Mouse (Mus musculus): Measurements from ENCODE around the gene Krtap13.
"Not testable (repeated sequence)": the region's sequence is repeated elsewhere in the genome, so short reads cannot be mapped to it uniquely, and the experiment has no call there.

Krtap13 gene

DNA sequence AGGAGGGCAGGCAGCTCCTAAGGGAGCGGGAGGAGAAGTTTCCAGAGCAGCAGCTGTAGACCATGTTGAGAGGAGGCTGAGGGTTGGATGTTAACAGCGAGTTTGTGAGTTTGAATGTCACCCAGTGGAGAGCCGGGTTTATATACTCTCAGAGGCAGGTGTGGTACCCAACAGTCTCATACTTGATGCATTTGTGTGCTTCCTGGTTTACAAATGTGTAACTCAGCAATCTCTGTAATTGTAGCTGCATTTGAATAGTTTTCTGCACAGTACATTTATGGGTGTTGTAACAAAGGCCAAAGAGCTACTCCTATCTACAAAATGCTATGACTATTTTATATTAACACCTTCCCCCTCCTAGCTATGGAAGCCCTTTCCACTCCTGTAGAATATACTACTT, at the start of gene Krtap13:
Gene Krtap13, minus strand, starts transcription at position 101 of the 400 bp plus-strand sequence.
- DNase-seq (ENCODE audit: extremely low spot score, low spot score) = not testable (repeated sequence)

DNA sequence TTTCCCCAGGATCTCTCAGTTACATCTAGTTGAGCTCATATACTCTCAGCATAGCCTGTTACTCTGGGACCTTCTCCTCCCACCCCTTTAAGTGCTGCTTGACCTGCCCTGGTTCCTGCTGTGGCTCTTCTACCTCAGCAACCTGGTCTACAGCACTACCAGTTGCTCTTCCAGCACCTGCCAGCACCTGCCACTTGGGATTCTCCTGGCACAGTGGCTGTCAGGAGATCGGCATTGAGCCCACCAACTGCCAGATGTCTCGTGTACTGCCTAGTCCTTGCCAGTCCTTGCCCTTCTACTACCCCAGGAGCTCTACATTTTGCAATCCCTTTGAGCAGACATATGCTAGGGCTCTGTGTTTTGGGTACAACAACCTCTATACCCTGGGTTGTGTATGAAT, 35.4 kb upstream of the Krtap13 start:
- DNase-seq (ENCODE audit: extremely low spot score, low spot score) = no peak

DNA sequence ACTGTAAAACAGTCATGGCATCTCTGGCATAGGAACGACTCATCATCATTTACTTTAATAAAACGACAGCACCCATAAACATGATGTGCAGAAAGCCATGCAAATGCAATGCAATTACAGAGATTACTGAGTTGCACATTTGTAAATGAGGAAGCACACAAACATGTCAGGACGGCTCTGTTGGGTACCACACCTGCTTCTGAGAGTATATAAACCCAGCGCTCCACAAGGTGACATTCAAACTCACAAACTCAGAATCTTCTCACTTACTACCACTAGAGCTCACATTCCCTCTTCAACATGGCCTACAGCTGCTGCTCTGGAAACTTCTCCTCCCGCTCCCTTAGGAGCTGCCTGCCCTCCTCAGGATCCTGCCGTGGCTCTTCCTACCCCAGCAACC, 26.2 kb upstream of the Krtap13 start, which contains the start of gene Gm5965:
Gene Gm5965, plus strand, starts transcription at position 301 of the 400 bp plus-strand sequence.
- no peak for DNase-seq (ENCODE audit: extremely low spot score, low spot score)

DNA sequence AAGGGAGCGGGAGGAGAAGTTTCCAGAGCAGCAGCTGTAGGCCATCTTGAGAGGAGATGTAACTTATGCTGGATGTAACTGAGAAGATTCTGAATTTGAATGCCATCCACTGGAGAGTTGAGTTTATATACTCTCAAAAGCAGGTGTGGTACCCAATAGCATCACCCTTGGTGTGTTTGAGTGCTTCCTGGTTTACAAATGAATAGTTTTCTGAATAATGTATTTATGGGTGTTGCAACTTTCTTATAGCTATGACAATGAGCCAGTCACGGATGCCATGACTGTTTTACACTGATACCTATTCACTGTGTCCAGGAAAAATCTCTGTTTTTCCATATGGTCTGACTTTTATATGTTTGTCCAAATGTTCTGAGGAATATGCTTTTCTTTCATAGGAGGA, 22.7 kb upstream of the Krtap13 start, which contains the start of gene 2310057N15Rik:
Gene 2310057N15Rik, minus strand, starts transcription at position 101 of the 400 bp plus-strand sequence.
- DNase-seq (ENCODE audit: extremely low spot score, low spot score) = no peak

DNA sequence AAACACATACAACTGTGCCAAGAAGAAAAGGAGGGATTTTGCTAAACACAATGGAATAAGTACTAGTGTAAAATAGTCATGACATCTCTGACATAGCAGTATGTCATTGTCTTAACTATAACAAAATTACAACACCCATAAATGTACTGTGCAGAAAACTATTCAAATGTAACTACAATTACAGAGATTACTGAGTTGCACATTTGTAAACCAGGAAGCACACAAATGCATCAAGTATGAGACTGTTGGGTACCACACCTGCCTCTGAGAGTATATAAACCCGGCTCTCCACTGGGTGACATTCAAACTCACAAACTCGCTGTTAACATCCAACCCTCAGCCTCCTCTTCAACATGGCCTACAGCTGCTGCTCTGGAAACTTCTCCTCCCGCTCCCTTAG, 7.1 kb upstream of the Krtap13 start, which contains the start of gene 2310034C09Rik:
Gene 2310034C09Rik, plus strand, starts transcription at position 301 of the 400 bp plus-strand sequence.
- not testable (repeated sequence) for DNase-seq (ENCODE audit: extremely low spot score, low spot score)

DNA sequence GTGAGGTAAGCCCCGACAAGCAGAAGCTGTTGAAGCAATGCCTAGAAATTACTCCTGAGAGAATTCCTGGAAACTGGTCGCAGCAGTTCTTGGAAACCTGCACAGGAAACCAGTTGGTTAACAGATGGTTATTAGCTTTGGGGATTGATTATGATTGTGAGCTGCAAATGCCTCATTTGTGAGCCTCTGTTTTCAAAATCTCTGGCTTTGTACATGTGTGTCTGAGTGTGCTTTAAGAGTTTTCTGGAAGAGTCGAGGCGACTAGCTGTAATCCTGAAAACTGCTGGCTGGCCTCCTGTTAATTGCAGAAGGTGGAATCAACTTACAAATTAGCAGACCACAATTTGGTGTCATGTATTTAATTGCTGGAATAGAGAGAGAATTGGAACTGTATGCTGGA, 3.5 kb downstream of the Krtap13 start:
- DNase-seq (ENCODE audit: extremely low spot score, low spot score) = no peak

DNA sequence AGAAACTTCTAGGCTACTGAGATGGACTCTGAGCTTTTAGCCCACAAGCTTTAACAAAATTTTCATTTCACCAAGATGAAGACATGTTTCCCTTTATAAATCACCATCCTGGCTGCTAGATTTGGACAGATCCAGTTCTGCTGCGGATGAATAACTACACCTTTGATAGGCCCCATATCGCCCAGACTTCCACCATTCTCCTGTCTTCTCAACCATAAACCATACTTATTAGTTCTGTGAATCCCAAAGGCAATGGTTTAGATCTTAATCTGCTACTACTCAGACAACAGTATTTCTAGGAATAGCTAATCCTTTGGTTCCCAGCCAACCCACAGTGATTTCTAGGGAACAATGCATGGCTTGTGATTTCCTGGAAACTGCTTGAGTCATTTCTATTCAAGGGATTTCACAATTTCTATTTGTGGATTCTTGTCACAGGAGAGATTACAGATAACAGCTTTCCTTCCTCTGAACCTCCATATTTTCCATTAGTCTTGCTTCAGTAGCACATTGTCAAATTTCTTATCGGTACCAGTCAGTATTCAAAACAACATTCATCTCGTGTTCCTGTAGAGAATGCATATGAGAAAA, 6.6 kb downstream of the Krtap13 start:
- no peak for DNase-seq (ENCODE audit: extremely low spot score, low spot score)

DNA sequence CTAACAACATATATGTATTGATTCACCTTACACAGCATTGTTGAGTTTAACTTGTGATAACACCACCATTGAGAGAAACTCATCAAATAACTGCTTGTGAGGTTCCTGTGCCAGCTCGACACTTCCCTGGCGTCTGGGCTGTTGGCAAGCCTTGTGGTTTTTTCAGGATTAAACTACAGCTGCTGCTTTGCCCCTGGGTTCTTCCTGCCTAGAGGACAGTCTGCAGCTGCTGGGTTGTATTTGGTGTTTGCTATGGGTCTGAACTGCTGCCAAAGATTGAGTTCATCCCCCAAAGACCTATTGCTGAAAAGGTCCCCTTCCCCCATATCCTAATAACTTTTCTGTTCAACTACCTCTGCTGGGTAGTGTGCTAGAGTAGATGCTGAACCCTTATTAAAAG, 16.0 kb downstream of the Krtap13 start:
- no peak for DNase-seq (ENCODE audit: extremely low spot score, low spot score)

DNA sequence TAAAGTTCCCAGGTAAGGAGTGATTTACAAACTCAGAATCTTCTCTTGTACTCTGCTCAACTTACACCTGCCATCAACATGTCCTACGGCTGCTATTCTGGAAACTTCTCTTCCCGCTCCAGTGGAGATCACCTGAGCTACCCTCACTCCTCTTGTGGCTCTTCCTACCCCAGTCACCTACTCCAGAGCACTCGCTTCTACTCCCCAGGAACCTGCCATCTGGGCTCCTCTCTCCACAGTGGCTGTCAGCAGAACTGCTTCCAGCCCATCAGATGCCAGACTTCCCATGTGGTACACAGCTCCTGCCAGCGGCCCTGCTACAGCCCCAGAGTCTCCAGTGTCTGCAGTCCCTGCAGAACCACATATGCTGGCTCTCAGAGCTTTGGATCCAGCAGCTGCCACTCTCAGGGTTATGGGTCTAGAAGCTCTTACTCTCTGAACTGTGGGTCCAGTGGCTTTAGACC, 22.6 kb downstream of the Krtap13 start, which contains the start of gene Krtap13-1:
Gene Krtap13-1, plus strand, starts transcription at position 51 of the 464 bp plus-strand sequence.
- no peak for DNase-seq (ENCODE audit: extremely low spot score, low spot score)

DNA sequence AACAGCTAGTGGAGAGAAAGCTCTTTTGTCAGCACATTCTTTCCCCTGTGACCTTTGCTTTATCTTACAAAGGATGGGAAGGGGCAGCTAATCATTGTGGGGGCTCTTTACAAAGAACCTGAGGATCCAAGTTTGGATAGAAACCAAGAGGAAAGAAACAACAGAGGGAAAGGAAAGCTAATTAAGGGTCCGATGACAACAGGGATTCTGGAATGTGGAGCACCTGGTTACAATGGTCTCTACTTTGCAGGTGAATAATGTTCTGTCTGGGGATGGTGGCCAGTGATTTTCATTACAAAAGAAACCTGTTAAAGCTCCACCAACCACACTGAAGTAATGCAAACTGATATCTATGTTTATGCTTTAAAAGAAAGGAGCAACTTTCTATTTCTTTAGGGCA, 31.4 kb downstream of the Krtap13 start:
- no peak for DNase-seq (ENCODE audit: extremely low spot score, low spot score)

DNA sequence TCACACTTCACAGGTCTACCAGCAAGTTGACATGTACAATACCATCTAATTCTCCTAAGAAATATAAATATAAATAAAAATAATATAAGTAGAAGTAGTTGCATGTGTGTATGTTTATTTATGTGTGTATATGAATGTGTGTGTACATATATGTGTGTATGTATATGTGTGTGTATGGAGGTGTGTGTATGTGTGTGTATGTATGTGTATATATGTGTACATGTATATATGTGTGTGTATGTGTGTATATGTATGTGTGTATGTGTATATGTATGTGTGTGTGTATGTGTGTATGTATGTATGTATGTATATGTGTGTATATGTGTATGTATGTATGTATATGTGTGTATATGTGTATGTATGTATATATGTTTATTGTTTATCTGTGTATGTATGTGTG, 34.9 kb downstream of the Krtap13 start:
- DNase-seq (ENCODE audit: extremely low spot score, low spot score) = no peak

DNA sequence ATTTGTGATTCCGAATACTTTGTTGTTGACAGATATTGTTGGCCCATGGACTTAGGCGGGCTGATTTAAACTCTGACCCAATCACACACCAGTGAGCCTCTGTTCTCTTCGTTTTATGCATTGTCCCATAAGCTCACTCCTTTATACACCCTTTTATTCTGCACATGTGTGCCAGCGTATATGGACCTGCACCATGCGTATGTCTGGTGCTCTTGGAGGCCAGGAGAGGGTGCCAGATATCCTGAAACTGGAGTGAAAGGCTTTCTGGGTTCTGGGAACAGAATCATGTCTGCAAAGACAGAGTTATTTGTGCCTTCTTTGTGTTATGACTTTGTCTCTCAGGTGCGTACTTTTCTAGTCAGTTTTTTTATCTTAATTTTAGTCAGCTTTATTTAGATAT, 40.2 kb downstream of the Krtap13 start:
- DNase-seq (ENCODE audit: extremely low spot score, low spot score) = no peak

DNA sequence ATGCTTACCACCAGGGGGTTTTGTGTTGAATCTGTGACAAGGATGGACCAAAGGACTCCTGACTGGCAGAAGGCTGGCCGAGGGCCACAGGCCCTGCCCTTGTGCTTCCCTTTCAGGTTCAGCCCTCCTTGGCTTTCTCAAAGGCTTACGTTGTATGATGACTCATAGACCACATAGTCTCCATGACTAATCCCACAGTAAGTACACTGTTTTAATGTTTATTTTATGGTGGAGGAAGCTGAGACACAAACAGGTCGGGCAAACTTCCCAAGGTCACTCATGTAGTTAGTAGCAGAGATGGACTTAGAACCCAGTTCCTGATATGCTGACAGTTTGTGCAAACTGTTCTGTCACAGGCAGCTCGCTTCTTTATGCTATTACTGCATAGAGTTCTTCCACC, 40.7 kb downstream of the Krtap13 start:
- no peak for DNase-seq (ENCODE audit: extremely low spot score, low spot score)

DNA sequence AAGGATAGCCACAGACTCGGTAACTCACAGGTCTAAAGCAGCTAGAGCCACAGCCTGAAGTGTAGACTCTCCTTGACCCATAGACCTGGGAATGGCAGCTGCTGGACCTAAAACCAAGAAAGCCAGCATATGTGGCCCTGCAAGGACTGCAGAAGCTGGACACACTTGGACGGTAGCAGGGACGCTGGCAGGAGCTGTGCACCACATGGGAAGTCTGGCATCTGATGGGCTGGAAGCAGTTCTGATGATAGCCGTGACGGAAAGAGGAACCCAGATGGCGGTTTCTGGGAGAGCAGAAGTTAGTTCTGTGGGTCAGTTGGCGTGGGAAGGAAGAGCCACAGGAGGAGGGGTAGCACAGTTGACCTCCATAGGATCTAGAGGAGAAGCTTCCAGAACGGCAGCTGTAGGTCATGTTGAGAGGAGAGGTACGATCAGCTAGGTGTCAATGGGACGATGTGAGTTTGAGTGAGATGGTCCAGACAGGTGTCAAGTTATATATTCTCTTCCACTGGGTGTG, 43.9 kb downstream of the Krtap13 start, which contains the start of gene 2310061N02Rik:
Gene 2310061N02Rik, minus strand, starts transcription at position 467 of the 517 bp plus-strand sequence.
- no peak for DNase-seq (ENCODE audit: extremely low spot score, low spot score)

DNA sequence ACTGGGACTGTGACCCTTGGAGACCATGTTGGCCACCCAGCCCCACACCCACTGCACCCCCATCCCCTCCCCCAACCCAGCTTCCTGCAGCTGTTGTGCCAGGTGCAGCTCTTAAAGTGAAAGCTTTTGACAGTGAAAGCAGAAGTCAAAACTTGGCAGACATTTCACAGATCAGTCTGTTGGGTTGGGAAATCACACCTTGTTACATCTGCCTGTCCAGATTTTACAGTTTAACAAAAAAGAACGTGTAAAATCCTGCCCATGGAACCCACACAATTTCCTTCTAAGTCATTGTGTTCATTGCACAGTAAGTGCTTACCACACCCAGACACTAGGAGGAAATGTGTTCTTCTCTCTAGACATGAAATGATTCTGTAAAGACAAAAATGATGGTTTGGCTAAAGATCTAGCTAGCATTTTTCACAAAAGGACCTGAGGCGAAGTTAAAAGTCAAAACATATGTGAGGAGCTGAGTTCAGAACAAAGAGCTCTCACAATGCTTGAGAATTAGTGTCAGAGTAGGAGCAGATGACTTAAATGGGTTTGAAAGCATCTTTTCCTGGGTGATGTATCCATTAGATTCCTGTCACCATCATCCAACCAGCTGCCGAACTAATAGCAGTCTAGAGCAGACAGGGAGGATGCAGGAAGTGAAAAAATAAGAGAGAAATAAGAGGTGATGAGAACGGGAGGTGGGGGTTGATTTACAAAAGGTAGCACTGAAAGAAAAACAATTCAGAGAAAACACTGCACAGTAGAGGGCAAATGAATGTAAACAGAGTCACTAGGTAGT, 50.2 kb downstream of the Krtap13 start:
- DNase-seq (ENCODE audit: extremely low spot score, low spot score) = no peak
